Mouse (Mus musculus) heart, postnatal 25 days (tissue): ENCODE results near the gene Atf7ip. TPM values are rescaled to one million over a fixed set of nuclear protein-coding genes. Genes with fewer than 3 reads are reported as not detected.

ENCODE experiments used
- DNase-seq: peaks from one replicate; pipeline ENCODE4 v3.0.0; 2022; ENCODE audit warnings: low spot score
- intact Hi-C: fragments of 180-260 bp; cut with DNase I; formaldehyde crosslinking; loops from one replicate; pipeline ENCODE4 v1.15.1; 2025
- total RNA-seq, 2 experiments: library from RNA; stranded (reverse); gene quantifications; 2 replicates each; pipeline ENCODE4 v1.2.3; 2021

The Atf7ip gene
- total RNA-seq, 2 experiments from 2014 or later = 79.8 to 92.6 TPM

DNA sequence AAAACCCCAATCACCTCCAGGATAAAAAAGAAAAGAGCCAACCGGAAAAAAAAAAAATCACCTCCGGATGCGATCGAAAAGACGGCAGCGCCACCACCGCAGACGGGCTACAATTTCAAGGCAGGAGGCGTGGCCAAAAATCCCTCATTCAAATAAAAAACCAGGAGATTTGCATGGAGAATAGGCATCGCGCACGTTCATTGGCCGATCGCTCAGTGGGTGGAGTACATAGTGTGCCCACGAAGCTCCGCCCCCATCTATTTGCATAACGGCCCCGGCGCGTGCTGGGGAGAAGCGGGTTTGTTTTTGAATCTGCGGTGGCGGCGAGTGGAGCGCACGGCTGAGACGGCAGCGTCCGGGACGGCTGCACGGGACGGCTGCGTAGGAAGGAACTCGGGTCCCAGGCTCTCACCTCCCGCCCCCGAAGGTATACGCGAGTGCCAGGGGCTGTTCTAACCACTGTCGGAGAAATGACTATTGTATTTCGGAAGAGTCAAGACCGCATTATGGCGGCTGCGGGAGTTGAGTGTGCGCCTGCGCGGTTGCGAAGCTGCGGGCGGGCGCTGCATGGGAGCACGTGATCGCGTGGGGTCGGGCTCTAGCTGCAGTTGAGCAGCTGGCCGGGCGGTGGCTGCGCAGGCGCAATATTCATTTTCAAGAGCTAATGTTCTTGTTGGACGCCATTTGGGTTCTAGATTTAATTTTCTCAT, 12.7 kb downstream of the Atf7ip start:
- intact Hi-C loops = loop anchor here (1.0 to 2.0 kb wide), 4 partner anchors 15 to 52 kb away; no protein-coding TSS in a partner anchor

DNA sequence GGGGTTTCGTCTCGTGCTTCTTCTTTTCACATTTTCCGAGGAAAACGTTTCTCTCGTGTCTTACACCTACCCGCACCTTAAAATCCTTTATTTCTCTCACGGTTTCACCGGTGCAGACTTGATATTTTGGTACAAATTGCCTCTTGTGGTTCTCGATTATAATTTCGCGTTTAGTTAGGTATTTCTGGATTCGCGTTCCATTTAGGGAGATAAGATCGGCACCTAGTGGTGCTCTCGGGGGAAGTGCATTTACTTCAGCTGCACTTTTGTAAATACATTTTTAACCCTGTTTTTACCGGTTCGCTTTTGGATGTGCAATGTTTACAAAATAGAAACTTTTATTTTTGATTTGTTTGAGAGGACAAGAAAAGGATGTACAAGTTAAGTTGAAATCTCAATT, 13.3 kb downstream of the Atf7ip start:
- intact Hi-C loops = loop anchor here (1.0 to 2.0 kb wide), 3 partner anchors 14 to 38 kb away; no protein-coding TSS in a partner anchor
- DNase-seq = no peak

More for the DNA sequence above, 12.7 kb downstream of the Atf7ip start:
- peak; percentile 92 for DNase-seq

DNA sequence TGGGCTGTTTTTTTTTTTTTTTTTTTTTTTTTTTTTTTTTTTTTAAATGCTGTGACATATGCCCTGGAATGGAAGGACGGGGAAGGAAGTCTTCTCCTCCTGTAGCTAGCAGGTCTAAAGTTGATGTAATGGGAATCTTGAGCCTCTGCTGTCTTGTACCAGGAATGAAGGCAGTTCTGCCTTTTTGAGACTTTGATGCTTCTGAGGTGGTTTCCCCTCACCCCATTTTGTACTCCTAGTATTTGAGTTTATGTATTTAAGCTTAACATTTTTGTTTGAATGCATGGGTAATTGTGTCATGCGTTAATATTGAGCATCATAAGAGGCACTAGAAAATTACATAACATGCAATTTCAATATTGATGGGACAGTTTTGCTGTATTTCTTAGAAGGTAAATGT, 14.4 kb downstream of the Atf7ip start:
- DNase-seq = no peak
- intact Hi-C loops = no loop called here

DNA sequence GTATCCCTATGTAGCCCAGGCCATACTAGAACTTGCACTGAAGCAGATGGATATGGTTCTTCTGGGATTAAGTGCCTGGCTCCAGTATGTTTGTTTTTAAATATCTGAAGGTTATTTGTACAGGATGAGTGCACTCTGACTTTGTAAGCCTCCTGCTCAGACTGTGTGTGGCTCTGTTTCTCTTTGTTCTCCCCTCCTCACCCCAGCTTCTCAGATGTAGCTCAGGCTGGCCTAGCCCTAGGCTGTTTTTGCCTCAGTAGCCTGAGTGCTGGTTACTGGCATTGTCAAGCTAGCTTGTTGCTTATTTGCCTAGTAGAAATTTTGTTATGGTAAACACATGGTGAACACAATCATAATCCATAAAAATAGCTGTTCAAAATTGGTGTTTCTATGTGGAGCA, 15.7 kb downstream of the Atf7ip start:
- DNase-seq = no peak
- intact Hi-C loops = no loop called here

DNA sequence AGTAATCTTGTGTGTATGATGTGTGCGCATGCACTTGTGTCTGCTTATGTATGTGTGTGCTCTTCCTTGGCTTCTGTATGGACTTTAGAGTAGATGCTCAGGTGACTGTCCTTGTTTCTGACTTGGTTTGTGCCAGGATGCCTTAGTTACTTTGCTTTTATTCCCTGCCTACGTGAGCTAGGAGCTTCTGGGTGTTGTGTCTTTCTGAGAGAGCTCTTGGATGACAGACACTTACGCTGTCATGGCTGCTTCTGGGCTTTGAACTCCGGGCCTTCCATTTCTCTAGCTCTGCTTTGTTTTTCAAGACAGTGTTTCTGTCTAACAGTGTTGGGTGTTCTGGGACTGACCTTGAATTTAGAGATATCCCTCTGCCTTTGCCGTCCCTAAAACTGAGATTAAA, 16.7 kb downstream of the Atf7ip start:
- DNase-seq = no peak
- intact Hi-C loops = no loop called here

DNA sequence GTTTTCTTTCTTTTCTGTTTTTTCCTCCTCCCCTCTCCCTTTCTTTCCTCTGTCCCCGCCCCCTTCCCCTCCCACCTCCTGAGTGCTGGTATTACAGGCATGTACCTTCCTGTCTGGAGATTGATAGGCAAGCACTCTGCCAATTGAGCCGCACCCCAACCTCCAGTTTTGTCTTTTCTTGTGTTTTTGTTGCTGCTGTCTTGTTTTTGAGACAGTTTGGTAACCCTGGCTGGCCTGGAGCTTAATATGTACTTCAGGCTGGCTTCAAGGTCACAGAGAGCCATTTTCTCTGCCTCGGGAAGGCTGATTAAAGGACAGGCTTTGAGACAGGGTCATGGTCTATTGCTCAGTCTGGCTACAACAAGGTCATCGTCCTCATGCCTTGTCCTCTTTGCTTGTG, 18.8 kb downstream of the Atf7ip start:
- intact Hi-C loops = no loop called here
- DNase-seq = no peak

DNA sequence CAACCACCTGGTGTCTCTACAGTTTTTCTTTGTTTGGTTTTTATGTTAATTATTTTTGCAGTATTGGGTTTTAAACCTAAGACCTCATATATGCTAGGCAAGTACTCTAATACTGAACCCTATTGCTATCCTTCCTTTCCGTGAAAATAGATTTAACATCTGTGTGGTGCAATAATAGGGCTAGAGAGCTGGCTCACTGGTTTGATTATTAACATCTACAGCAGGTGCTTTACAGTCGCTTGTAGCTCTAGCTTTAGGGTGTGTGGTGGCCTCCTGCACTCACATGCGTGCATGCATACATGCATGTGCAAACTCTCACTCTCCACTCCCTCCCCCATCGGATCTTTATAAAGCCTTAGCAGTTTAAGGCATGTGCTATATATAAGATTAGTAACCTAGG, 19.6 kb downstream of the Atf7ip start:
- intact Hi-C loops = no loop called here
- DNase-seq = no peak

DNA sequence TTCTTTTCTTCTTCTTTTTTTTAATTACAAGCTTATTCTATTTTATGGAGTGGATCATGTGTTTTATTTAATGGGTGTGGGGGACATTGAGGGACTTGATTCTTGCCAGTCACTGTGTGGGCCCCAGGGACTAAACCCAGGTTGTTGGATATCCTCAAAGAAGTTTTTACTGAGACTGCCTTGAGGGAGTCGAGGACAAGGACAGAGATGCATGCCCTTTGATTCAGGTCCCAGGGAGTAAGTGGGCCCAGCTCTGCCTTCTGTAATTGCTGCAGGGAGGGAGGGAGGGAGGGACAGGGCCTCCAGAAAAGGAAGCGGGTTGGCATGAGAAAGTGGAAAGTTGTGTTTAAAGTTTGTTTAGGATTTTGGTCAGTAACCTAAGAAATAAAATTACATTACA, 23.2 kb downstream of the Atf7ip start:
- intact Hi-C loops = no loop called here
- DNase-seq = no peak

DNA sequence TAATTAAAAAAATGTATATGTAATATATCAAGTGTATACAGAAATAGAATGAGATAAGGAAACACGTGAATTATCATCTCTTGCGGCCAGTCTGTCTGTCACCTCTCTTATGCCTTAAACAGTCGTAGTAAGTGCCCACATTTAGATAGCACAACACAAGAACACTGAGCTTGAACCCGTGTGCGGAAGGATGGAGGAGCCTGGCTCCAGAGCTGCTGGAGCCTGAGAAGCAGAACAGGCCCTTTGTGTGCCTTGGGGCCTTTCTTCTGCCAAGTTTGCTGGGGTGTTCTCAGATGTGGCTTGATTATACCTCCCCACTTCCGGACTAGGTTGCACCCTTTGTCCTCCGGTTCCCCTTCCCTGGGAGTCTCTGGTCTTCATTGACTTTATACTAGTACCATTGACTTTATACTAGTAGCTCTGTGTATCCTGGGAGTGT, 25.8 kb downstream of the Atf7ip start:
- peak; percentile 21 for DNase-seq
- intact Hi-C loops = loop anchor here (1.0 to 2.0 kb wide), 2 partner anchors 15 to 64 kb away; no protein-coding TSS in a partner anchor

DNA sequence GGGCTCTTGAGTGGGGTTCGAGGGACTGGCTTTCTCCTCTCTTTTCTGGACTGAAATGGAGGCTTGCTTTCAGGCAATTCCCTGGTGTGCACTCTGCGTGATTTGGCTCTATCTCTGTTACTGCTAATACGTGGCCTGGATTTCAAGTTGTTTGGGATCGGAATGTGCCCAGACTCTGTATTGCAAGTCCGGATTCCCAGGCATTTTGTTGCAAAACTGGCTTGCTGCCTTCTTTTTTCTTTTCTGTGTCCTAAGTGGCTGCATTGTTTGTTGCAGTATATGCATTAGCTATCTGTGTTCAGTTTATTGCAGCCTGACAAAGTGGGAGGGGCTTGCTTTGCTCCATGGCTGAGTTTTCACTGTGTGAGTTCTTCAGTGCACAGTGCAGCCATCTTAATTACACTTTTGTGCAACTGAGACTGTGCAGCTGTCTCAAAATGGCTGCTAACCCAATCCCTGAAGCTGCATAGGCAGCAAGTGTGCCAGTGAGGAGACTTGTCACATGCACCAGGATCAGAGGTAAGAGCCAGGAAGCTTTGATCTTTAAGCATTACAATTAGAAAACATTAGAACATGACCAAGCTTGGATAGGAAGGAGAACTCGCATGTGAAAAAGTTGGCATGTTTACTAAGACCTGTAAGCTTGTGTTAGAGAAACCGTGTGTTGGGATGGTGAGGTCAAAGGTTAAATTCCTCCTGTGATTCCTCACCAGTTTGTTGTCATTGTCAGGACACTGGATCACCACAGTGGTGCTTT, 26.7 kb downstream of the Atf7ip start:
- DNase-seq = peak; percentile 62
- intact Hi-C loops = loop anchor here (1.0 to 2.0 kb wide), 3 partner anchors 13 to 64 kb away; no protein-coding TSS in a partner anchor

DNA sequence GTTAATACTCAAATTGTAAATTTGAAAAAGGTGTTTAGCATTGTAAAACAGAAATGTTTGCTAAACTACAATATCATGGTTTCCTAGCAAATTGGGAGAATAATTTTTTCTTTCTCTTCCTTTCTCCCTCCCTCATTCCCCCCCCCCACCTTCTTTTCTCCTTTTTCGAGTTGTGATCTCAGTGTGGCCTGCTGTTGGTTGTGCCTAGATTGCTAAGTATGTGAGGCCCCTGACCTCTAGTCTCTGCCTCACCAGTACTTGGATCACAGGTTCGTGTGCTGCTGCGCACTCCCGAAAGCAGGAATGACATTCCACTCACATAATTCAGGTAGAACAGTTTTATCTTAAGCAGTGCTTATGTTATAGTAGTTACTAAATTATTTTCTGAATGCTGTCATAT, 27.8 kb downstream of the Atf7ip start:
- no peak for DNase-seq
- intact Hi-C loops = loop anchor here (1.0 to 2.0 kb wide), 2 partner anchors 13 to 15 kb away; no protein-coding TSS in a partner anchor

DNA sequence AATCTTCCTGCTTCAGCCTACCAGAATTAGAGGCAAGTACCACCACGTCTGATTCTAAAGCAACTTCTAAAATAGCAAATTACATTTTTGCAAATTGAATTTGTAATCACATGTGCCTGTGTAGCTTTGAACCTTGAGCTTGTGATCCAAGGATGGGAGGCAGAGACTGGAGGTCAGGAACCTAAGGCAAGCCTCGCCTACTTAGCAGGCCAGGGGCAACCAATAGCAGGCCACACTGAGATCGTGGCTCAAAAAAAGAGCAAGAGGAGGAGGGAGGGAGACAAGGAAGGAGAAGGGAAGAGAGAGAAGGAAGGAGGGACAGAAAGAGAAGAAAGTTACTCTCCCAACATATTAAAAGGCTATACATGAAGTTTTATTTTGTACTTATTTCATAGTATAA, 28.5 kb downstream of the Atf7ip start:
- intact Hi-C loops = no loop called here
- no peak for DNase-seq

DNA sequence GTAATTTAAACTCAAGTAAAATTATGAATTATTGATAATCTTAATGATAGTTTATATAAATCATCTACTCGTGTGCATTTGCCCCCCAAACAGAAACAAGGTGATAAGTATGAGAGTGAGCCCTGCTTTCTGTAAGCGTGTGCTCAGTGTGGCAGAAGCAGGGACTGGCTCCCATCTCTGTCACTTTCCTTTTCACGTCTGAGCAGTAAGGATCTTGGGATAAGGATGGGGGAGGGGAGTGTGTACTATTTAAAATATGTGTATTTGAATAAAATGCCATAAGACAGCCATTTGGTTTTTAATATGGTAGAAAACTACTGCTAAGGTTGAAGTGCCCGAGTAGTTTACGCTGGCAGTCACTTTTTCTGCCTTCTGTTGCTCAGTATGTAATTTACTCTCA, 29.2 kb downstream of the Atf7ip start:
- no peak for DNase-seq

DNA sequence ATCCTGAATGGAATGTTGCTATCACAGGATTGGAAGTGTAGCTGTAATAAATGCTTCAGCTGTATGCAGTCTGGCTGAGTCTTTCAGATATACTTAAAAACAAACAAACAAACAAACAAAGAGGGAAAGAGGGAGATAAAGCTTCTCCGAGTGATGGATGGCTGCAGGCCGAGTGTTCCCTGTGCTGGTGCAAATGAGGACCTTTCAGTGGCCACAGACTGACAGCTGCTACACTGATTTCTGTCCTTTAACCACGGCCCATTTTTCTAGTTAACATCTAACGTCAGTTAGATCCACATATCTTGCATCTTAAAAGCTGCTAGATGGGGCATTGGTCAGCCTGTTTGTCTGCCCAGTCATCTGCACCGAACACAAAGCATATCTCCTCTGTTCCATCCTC, 30.2 kb downstream of the Atf7ip start:
- intact Hi-C loops = no loop called here
- no peak for DNase-seq

More for the DNA sequence above, 29.2 kb downstream of the Atf7ip start:
- intact Hi-C loops = no loop called here

DNA sequence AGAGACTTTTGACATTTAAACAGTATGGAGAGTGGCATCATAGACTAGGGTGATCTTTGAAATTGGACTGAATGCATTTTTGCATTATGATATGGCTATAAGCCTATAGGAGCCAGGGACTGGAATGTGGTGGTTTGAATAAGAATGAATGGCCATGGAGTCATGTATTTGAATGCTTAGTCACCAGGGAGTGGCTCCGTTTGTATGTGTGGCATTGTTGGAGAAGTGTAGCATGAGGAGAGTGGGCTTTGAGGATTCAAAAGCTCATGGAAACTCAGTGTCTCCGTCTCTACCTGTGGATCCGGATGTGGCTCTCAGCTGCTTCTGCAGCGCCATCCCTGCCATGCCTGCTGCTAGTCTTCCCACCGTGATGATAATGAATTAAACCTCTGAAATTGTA, 35.4 kb downstream of the Atf7ip start:
- DNase-seq = no peak
- intact Hi-C loops = no loop called here

DNA sequence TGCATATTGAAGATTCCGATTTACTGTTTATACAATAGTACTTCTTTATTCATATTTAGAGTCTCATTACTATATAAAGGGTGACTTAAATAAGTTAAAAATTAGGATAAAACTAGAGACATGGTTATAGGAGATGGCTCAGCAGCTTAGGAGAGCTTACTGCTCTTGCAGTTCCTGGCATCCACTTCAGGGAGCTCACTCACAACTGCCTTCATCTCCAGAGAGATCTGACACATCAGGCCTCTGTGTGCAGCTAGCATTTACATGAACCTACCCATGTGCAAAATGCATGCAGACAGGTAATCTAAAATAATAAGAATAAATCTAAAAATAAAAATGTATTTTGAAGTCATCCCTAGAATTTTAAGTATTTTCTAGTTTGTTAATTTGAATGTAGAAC, 36.1 kb downstream of the Atf7ip start:
- intact Hi-C loops = no loop called here
- DNase-seq = no peak

DNA sequence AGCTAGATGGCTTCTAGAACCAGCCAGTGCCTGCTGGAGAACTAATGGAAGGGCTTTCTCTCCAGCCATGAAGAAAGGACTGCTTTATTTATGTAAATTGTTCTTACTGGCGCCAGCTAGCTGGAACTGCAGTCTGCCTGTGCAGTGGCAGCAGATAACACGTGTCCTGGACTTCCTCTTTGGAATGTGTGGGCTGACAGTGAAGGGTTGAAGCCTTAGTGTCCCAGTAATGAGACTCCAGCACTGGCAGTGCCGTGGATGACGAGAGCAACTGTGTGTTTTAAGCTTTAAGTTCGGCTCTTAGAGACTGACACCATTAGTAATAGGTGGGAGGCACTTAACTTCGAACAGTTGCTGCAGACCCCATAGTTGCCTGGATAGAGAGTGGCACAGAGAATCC, 37.2 kb downstream of the Atf7ip start:
- intact Hi-C loops = no loop called here
- peak; percentile 62 for DNase-seq

DNA sequence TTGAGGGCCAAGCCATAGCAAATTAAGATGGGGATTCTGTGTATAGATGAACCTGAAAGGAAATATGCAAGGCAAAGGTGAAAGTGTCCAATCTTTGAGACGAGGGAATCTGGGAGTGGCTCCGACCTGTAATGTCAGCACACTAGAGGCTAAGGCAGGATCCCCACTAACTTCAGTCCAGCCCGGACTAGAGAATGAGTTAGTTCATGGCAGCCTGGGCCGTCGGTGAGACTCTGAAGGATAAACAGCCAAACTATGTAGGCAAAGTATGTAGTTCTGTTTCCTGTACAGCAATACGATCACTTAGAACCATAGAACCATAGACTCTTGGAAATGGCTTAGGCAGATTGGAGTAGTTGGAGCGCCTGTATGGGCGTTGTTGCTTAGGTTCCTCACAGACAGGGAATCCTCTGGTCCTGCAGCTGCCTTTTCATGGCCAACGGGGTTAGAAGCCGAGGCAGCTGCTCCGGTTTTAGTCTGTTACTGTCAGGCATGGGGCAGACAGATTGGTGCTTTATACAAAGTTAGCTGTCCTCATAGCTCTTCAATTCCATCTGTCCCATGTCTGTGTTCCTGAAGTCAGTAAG, 39.4 kb downstream of the Atf7ip start:
- intact Hi-C loops = no loop called here
- no peak for DNase-seq

DNA sequence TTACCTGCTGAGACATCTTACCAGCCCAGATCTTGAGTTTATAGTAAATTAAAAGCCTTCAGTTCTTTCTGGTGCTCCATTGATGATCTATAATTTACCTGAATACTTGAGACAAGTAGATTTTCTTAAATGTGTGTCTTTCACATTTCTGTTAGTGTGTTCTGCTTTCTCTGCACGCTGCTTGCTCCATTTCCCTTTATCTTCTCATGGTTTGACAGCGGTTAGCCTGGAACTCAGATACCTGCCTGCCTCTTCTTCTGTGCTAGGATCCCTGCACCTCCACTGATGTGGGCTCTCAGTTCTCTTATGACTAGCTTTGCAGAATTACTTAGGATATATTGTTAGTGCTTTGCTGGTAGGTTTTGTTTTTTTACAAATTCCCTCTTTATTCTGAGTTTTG, 40.3 kb downstream of the Atf7ip start:
- intact Hi-C loops = loop anchor here (2.0 kb wide), 1 partner anchor 13 kb away; no protein-coding TSS in a partner anchor
- DNase-seq = no peak

DNA sequence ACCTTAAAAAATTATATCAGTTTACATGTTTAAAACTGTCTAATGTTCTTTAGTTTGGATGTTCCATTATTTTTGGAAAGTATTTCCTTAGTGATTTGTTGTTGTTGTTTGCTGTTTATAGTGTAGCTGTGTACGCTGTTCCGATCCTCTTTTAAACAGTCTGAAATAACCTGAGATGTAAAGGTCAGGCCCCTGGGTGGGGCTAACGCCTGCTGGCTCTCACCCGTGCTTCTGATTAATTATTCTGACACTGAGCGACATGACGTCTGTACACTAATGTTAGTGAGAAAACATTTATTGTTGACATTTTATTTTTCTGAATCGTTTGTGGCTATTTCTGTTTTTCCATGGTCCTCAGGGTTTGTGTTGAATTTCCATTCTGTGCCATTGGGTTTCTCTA, 41.0 kb downstream of the Atf7ip start:
- DNase-seq = no peak
- intact Hi-C loops = loop anchor here (2.0 kb wide), 1 partner anchor 14 kb away; no protein-coding TSS in a partner anchor
